Mouse (Mus musculus) bone marrow, adult 2 months (tissue): ENCODE results near the gene Il12a.

Source experiments
- CTCF ChIP-seq: fragments of 200-500 bp; IDR thresholded peaks from 2 replicates; pipeline ENCODE4 v1.5.1; 2011; ENCODE audit warnings: low read length, control low read depth; ENCODE audit not compliant: control insufficient read depth, insufficient read depth
- POLR2A ChIP-seq: fragments of 200-500 bp; IDR thresholded peaks from 2 replicates; pipeline ENCODE4 v1.6.1; 2011; ENCODE audit warnings: low read depth, mild to moderate bottlenecking, control low read depth, low read length, borderline replicate concordance; ENCODE audit not compliant: control insufficient read depth

- no peak for TF ChIP-seq POLR2A
- no peak for TF ChIP-seq CTCF
Observed at GRCm38 (mm10) chr3:68692600-68693225, 2.3 kb downstream of the Il12a start.
